In the genomic region with DNA sequence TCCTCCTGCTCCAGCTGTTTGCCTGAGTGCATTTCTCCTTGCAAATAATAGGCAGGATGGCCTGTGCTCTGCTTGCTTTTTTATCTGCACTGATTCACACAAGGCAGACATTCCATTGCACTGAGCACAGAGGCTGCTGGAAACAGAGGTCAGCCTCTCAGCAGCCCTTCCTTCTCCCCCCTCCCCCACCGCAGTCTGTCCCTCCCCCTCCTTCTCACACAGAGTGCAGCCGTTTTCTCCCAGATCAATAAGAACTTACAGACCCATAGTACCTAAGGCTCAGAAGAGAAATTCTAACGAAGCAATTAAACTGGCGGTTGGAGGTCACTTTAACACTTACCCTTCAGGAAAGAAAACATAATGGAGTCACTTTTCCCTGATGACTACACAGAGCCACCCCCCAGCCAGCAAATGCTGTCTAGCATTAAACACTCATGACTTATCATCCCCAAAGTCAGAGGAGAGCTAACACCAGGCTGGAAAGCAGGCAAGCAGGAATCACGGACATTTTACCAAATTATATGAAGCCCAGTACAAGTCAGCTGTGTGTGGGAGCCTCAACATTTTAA, we compare ENCODE assay signal across 7 mouse cellular contexts.
DNase-seq lines count a peak whose midpoint lies in the region; ATAC-seq lines count a peak whose summit lies in the region.

No protein-coding gene starts in this region.

- H3K9me3 ChIP-seq in forebrain, embryonic 15.5 days, result no peaks in the 10 kb centered on the region
- H3K9me3 ChIP-seq in hindbrain, embryonic 12.5 days (replicated peaks), result no peaks in the 10 kb centered on the region
- no peaks in the 10 kb centered on the region for H3K9me3 ChIP-seq in liver, embryonic 12.5 days (replicated peaks)
- H3K9me3 ChIP-seq in neural tube, embryonic 14.5 days (ENCODE audit: control insufficient read depth, low read length), result no peaks in the 10 kb centered on the region

- H3K4me2 ChIP-seq in forebrain, embryonic 15.5 days (replicated peaks), result no peak overlapping the region
- H3K4me2 ChIP-seq in hindbrain, embryonic 12.5 days (replicated peaks), result peak overlapping the region; percentile 30
- H3K4me2 ChIP-seq in liver, embryonic 12.5 days, result peak overlapping the region; percentile 19
- H3K4me2 ChIP-seq in neural tube, embryonic 14.5 days (ENCODE audit: low read depth, low read length), result no peak overlapping the region; the same call in 1 of the 2 replicates

- ATAC-seq in forebrain, embryonic 15.5 days (replicated peaks), result peak; percentile 78
- ATAC-seq in hindbrain, embryonic 12.5 days (ENCODE audit: low FRiP score), result peak; percentile 91
- ATAC-seq in liver, embryonic 12.5 days, result peak; percentile 80
- ATAC-seq in neural tube, embryonic 14.5 days (ENCODE audit: low read depth), result peak; percentile 92

- no peaks in the 10 kb centered on the region for H3K27me3 ChIP-seq in forebrain, embryonic 15.5 days
- H3K27me3 ChIP-seq in hindbrain, embryonic 12.5 days, result no peaks in the 10 kb centered on the region
- H3K27me3 ChIP-seq in liver, embryonic 12.5 days (replicated peaks), result no peaks in the 10 kb centered on the region
- H3K27me3 ChIP-seq in neural tube, embryonic 14.5 days (ENCODE audit: control insufficient read depth, insufficient read depth, low read length), result no peaks in the 10 kb centered on the region

- H3K27ac ChIP-seq in forebrain, embryonic 15.5 days (replicated peaks), result no peak overlapping the region
- peak overlapping the region; percentile 88 for H3K27ac ChIP-seq in hindbrain, embryonic 12.5 days
- H3K27ac ChIP-seq in liver, embryonic 12.5 days, result peak overlapping the region; percentile 63
- peak overlapping the region; percentile 63 for H3K27ac ChIP-seq in neural tube, embryonic 14.5 days (ENCODE audit: low read depth, low read length)

- no peak overlapping the region for H3K4me3 ChIP-seq in forebrain, embryonic 15.5 days
- H3K4me3 ChIP-seq in hindbrain, embryonic 12.5 days, result no peak overlapping the region
- H3K4me3 ChIP-seq in liver, embryonic 12.5 days, result no peak overlapping the region
- H3K4me3 ChIP-seq in neural tube, embryonic 14.5 days (ENCODE audit: low read depth, low read length), result no peak overlapping the region

- H3K36me3 ChIP-seq in forebrain, embryonic 15.5 days, result no peaks in the 10 kb centered on the region
- no peaks in the 10 kb centered on the region for H3K36me3 ChIP-seq in hindbrain, embryonic 12.5 days
- no peaks in the 10 kb centered on the region for H3K36me3 ChIP-seq in liver, embryonic 12.5 days
- H3K36me3 ChIP-seq in neural tube, embryonic 14.5 days (ENCODE audit: control insufficient read depth, insufficient read depth, low read length), result no peaks in the 10 kb centered on the region

- H3K4me1 ChIP-seq in forebrain, embryonic 15.5 days, result peaks cover 9% of the 10 kb centered on the region
- peaks cover 25% of the 10 kb centered on the region for H3K4me1 ChIP-seq in hindbrain, embryonic 12.5 days
- peaks cover 23% of the 10 kb centered on the region for H3K4me1 ChIP-seq in liver, embryonic 12.5 days
- peaks cover 13% of the 10 kb centered on the region for H3K4me1 ChIP-seq in neural tube, embryonic 14.5 days (ENCODE audit: control insufficient read depth, insufficient read depth, low read length)

- DNase-seq in brain, adult 2 months (ENCODE audit: low read depth, low spot score), result peak; percentile 34
- no peak for DNase-seq in left cerebral cortex, adult 8-10 months (ENCODE audit: low spot score in 2 of 2)
- no peak for DNase-seq in left cerebral cortex, postnatal 25 days (ENCODE audit: low spot score in 2 of 2)

- intact Hi-C loops in left cerebral cortex, postnatal 25 days (cut with DNase I), result no loop called here

- no peak overlapping the region for H3K9ac ChIP-seq in forebrain, embryonic 15.5 days (replicated peaks)
- H3K9ac ChIP-seq in hindbrain, embryonic 12.5 days, result no peak overlapping the region
- no peak overlapping the region for H3K9ac ChIP-seq in liver, embryonic 12.5 days
- H3K9ac ChIP-seq in neural tube, embryonic 14.5 days (replicated peaks; ENCODE audit: low read depth, low read length), result no peak overlapping the region

- 5% methylated on average over 5 of the region's 5 CpGs for WGBS in forebrain, embryonic 15.5 days
- 1% methylated on average over 5 of the region's 5 CpGs for WGBS in hindbrain, embryonic 12.5 days
- 15% methylated on average over 5 of the region's 5 CpGs for WGBS in liver, embryonic 12.5 days (ENCODE audit: insufficient replicate concordance)
- WGBS in neural tube, embryonic 14.5 days, result 1% methylated on average over 5 of the region's 5 CpGs

Comparison
In these comparisons a context has a peak if more than half of its experiments do, and no peak if none do; other contexts are left out.
1. H3K4me2 ChIP-seq: peak in hindbrain, embryonic 12.5 days (single experiment) and liver, embryonic 12.5 days (single experiment); none in forebrain, embryonic 15.5 days (single experiment) and neural tube, embryonic 14.5 days (single experiment).
2. Peak in every context shown above with its lines, with median percentiles within 50 percentile points of each other: ATAC-seq.